Mouse (Mus musculus): Measurements from ENCODE around the gene BC004004. TPM values are rescaled to one million over a fixed set of nuclear protein-coding genes. Genes with fewer than 3 reads are reported as not detected.

BC004004 gene
- total RNA-seq, 2 experiments from 2014 or later, result 84.9 to 94.4 TPM

DNA sequence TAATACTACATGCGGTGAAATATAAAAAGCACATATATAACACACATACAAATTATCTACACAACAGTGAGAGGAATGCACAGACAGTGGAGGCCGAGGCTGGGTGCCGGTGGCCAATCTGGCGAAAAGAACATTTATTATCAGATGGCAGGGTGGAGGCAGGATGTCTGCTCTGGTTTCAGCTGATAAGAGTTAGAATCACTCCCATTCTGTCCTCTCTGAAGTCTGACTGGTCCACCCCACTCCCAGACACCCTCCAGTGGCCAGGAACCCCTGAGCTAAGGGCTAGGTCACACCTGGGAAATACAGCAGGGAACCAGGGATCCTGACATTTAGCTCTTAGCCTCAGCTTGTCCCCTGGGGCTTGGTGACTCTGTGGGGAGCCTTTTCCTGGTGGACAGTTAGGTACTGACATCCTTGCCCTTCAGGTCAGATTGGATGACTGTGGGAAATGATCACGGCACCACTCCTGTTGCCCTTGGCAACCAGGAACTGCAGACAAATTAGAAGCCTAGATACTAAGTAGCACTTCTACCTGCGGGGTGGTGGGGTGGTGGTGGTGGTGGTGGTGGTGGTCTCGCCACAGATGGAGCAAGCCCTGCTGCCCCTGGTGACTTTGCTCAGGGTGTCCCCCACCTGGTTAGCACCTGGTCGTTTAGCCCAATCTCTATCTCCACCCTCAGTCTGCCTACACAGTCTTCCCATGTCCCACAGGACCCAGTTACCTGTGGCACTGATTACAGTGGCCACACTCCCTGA, 51.5 kb downstream of the BC004004 start:
- no peak for DNase-seq (ENCODE audit: low spot score in 2 of 2)

DNA sequence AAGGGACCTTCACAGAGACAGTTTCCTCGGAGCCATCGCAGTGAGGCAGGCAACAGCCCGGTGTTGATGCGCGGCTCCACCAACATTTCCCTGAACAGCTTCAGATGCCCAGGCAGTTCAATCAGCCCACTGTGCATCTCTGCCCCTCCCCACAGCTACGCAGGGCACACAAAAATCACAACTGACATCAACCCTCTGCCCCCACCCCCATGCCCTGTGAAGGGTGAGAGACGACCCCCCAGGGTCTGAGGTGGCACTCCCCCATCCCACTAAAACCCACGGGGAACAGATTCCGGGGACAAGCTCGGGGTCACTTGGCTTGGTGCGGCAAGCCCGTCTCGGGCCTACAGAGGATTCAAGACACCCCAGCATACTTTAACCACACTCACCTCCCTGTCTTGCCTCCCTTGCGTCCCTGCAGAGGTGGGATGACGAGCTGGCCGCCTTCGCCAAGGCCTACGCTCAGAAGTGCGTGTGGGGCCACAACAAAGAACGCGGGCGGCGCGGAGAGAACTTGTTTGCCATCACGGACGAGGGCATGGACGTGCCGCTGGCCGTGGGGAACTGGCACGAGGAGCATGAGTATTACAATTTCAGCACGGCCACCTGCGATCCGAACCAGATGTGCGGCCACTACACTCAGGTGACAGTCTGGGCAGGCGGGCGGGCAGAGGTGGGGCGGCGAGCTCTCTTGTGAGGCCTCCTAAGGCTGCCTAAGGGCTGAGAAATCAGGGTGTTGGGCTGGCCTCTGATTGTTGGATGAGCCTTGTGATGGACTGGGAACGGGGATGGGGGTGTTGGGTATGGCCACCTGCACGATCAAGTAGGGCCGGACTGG, 53.4 kb downstream of the BC004004 start:
- DNase-seq (ENCODE audit: low spot score in 2 of 2), result no peak

GRCm38 (mm10) chr17:29322603-29322962, 54.0 kb downstream of the BC004004 start:
- DNase-seq (ENCODE audit: low spot score in 2 of 2), result no peak

DNA sequence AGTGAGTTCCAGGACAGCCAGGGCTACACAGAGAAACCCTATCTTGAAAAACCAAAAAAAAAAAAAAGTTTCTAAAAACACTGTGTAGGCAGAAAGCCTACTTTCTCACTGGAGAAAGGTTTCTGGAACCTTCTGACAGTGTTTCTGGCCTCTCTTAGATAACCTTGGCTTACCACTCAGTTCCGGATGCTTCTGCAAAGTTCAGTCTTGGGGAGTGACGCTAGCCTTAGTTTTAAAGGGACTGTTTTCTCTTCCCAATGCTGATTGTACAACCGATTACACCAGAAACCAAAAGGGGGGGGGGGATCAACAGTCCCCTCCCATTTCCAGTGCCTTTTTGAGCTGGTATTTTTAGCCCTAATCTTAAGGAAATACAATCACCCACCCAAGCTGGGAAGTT, 55.0 kb downstream of the BC004004 start:
- no peak for DNase-seq (ENCODE audit: low spot score in 2 of 2)

DNA sequence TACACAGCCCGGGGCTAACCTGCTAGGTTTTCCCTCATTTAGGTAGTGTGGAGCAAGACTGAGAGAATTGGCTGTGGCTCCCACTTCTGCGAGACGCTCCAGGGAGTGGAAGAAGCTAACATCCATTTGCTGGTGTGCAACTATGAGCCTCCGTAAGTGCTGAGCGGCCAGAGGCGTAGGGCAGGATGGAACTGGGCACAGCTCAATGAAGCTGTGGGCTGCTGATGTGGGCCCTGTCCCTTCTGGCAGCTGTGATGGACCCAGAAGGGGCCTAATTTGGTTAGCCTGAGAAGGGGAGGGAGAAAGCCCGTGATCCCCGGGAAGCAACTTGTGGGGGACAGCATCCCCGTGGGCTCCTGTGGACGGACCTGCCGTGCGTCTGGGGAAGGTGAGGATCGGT, 57.2 kb downstream of the BC004004 start:
- no peak for DNase-seq (ENCODE audit: low spot score in 2 of 2)

DNA sequence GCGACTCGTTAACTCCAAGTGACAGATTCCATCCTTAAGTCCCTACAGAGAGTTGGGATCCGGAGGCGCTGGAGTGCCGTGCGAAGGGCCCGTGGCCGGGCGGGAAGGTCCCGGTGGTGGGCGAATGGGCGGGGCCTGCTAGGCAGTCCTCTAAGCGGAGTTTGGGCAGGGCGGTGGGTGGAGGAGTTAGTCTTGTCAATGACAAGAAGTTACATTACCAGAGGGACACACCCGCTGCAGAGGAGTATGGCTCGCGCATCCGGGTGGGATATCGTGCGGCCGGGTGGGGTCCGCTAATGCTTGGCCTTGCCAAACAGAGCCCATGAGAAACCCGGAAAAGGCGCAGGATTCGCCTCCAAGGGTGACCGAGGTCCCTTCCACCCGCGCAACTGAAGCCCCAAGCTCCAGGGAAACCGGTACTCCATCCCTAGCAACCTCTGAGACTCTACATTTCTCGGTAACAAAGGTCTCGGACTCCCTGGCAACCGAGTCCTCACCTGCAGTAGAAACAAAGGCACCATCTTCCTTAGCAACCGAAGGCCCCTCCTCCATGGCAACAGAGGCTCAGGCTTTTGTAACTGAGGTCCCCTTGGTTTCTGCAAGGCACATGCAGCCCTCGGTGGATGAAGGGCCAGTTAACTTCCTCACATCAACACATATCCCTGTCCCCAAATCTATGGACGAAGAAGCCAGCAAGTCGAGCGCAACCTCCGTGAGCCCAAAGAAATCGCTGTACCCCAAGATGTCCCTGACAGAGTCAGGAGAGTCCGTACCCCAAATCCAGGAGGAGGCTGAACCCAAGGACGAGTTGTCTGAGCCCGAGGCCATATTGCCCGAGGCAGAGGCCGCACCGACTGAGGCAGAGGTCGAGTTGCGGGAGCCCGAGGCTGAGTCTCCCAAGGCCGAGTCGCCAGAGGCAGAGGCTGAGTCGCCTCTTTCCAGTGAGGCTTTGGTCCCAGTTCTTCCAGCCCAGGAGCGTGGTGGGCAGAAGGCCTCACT, 58.2 kb downstream of the BC004004 start:
- no peak for DNase-seq (ENCODE audit: low spot score in 2 of 2)

DNA sequence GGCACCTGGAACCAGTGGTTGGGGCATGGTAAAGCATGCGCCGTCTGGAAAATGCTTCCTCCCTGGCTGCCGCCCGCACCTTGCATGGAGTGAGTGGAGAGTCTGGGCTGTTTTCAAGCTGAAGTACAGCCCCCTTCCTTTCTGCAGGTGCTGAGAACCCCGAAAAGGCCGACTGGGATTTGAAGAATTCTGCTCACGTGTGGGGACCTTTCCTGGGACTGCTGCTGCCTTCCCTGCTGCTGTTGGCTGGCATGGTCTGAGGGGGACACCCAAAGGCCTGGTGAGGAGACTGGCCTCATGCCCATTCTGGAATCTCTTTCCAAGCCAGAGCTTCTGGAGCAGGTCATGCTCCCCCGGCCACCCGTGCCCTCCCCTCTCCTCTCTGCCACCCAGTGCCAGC, 59.1 kb downstream of the BC004004 start:
- no peak for DNase-seq (ENCODE audit: low spot score in 2 of 2)

GRCm38 (mm10) chr17:29330221-29330620, 61.6 kb downstream of the BC004004 start:
- no peak for DNase-seq (ENCODE audit: low spot score in 2 of 2)

DNA sequence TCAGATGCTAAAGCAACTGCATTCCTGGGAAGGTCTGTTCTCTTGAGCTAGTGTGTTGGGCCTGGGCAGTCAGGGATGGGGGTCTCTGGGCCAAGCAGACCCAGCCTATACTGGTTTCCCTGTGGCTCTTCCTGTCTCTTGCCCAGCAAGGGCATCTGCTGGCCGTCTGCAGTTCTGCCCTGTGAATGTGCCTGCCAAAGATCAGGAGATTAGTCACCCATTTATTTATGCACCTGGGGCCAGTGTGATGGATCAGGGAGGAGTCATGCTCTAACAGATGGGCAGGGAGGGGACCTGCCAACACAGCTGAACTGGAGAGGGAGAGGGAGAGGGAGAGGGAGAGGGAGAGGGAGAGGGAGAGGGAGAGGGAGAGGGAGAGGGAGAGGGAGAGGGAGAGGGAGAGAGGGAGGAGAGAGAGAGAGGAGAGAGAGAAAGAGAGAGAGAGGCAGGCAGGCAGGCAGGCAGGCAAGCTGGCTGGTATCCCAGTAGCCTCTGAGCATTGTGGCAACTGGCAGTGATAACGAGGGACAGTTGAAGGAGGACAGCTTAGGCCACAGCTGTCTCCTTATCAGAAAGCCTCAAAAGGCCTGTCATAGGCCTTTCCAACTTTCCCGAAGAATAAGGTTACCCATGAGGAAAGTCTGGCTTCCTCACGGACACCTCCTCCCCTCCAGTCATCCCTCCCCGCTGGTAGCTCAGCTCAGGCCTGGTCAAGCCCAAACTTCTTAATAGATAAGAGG, 62.3 kb downstream of the BC004004 start:
- DNase-seq (ENCODE audit: low spot score in 2 of 2), result no peak

- no peak for DNase-seq (ENCODE audit: low spot score in 2 of 2)
These were observed 63.6 kb downstream of the BC004004 start for GRCm38 (mm10) chr17:29332186-29332685.

- no peak for DNase-seq (ENCODE audit: low spot score in 2 of 2)
These were observed 67.8 kb downstream of the BC004004 start for GRCm38 (mm10) chr17:29336266-29336990.

GRCm38 (mm10) chr17:29337979-29338823, 69.6 kb downstream of the BC004004 start:
- no peak for DNase-seq (ENCODE audit: low spot score in 2 of 2)

DNA sequence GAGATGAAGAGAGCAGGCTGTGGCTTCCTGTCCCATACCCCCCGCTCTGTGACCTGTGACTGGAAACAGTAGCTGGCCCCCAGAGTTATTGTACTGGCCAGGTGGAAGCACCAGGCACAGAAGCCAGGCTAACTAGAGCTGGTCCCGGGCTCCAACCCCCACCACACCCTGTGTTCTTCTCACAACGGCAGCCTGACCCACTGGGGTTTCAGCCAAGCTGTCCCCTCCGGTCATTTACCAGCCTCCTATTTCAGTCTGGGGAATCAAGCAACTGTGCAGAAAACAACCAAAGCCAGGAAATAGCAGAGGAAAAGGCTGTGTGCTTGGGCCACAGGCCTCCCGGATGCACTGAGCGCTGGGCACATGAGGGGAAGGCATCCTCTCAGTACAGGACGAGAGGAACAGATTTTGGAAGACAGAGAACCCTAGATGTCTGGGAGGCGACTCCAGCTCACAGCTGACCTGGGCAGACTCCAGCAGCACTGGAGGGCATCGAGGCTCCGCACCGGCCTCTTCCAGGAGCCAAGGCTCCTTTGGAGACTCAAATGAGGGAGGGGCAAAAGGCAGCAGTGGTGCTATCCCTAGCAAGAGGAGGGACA, 70.7 kb downstream of the BC004004 start:
- DNase-seq (ENCODE audit: low spot score in 2 of 2), result no peak

DNA sequence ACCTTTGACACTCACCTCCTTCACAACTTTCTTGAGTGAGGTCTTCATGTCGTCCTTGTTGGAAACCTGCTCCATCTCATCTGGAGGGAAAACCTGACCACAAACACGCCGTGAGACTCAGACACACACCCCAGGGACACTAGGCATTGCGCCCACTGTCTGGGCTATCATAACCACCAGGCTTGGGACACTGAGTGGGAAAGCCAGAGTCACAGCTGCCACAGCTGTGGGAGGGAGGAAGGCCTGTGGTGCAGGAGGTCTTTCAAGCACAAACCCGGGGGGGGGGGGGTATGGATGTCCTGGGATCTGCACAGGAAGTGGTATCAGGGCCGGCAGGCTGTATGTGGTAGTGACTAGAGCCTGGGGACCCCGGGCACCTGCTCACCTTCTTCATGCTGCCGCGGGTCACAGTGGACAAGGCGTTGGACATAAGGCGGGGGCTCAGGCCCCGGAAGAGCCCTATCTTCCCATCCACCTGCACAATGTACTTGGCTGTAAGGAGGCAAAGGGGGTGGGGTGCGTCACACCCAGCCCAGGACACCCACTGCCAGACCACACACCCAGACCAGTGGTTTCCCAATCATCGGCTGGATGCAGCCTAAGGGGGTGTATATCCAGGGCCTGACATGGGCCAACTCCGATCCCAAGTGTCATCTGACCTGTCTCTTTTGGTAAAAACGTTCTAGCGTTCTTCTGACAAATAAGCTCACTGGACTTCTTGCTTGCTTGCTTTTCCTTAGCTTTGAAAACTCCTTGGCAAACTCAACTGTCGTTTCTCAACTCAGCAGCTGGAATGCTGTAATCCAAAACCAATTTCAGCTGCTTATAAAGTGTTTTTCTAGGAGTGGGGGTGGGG, 72.0 kb downstream of the BC004004 start:
- no peak for DNase-seq (ENCODE audit: low spot score in 2 of 2)

DNA sequence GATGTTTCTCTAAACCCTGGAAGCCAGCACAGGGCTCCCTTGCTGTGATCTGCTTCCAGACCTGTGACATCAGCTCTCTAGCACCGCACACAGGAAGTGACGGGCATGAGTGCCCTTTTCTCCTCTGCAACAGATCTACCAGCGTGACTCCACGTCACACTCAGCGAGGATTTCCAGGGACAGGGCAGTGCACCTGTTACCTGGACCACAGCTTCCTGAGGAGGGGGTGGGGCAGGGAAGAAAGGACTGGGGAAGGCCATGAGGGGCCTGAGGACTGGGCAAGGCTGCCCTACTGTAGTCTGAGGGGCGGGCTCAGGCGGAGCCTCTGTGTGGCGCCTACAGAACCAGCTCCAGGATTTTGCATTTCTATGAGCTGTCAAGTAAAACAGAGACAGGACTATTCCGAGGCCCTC, 73.0 kb downstream of the BC004004 start:
- no peak for DNase-seq (ENCODE audit: low spot score in 2 of 2)

GRCm38 (mm10) chr17:29342010-29342910, 73.7 kb downstream of the BC004004 start:
- no peak for DNase-seq (ENCODE audit: low spot score in 2 of 2)
